In genomic region chr8:115589076-115589475, GRCm38 (mm10) we compare ENCODE assay signal across 22 mouse cellular contexts.
A peak's percentile ranks its signal among the peaks of the same experiment; 100 is the strongest.
DNase-seq lines count a peak whose midpoint lies in the region; ATAC-seq and TF ChIP-seq lines count a peak whose summit lies in the region.
"Had no signal": no experiment of that assay in that cellular context is flagged by ENCODE, and none has a peak within 500 bp of the region (broad histone marks: within the 10 kb centered on the region; RNA-seq: fewer than 3 reads in every experiment).

No protein-coding gene starts in this region.

- no peak for DNase-seq in embryonic facial prominence, embryonic 10.5 days (ENCODE audit: low spot score)
- peak; percentile 2 for DNase-seq in MEL (ENCODE audit: low read depth, low spot score)
- no peak for DNase-seq in spleen, postnatal 10 days (ENCODE audit: low spot score in 2 of 2)
- DNase-seq in lung, postnatal 14 days, result no peak
- DNase-seq: adrenal gland, adult 2 months; adrenal gland, postnatal 10 days; adrenal gland, postnatal 25 days; B cell, adult 2 months; cerebellum, adult 11 months; cerebellum, adult 18-20 months; cerebellum, adult 8-10 months; cerebellum, adult 9-11 months; cerebellum, postnatal 14 days; cerebellum, postnatal 36 days; embryo, embryonic 11 days; forebrain, postnatal 0 days had no signal

- peak overlapping the region; percentile 24; the same call in 1 of the 2 replicates for H3K9ac ChIP-seq in embryonic facial prominence, embryonic 12.5 days
- H3K9ac ChIP-seq in MEL (ENCODE audit: control insufficient read depth, low read depth, low read length, poor library complexity, severe bottlenecking), result no peak overlapping the region
- H3K9ac ChIP-seq: forebrain, embryonic 13.5 days; forebrain, embryonic 15.5 days; forebrain, postnatal 0 days had no signal

- H3K27me3 ChIP-seq in embryonic facial prominence, embryonic 12.5 days, result no peaks in the 10 kb centered on the region
- no peaks in the 10 kb centered on the region for H3K27me3 ChIP-seq in embryonic facial prominence, embryonic 10.5 days (replicated peaks; ENCODE audit: low read depth, poor library complexity, severe bottlenecking)
- H3K27me3 ChIP-seq in MEL (ENCODE audit: control insufficient read depth in 1 of 2, insufficient read depth in 2 of 2, low read length in 2 of 2), result no peaks in the 10 kb centered on the region
- H3K27me3 ChIP-seq: forebrain, embryonic 13.5 days; forebrain, embryonic 15.5 days had no signal

- TF ChIP-seq EP300 in MEL (IDR thresholded peaks at IDR 0.05; ENCODE audit: low read depth in 1 of 2, low read length in 2 of 2), result no peak

- H3K27ac ChIP-seq in embryonic facial prominence, embryonic 12.5 days, result no peak overlapping the region
- no peak overlapping the region for H3K27ac ChIP-seq in embryonic facial prominence, embryonic 10.5 days (replicated peaks)
- no peak overlapping the region for H3K27ac ChIP-seq in MEL (ENCODE audit: control insufficient read depth, low read depth, low read length)
- H3K27ac ChIP-seq: forebrain, embryonic 13.5 days; forebrain, embryonic 15.5 days had no signal

- no peak for TF ChIP-seq CTCF in MEL (IDR thresholded peaks at IDR 0.05 in 2 of 3, conservative IDR thresholded peaks at IDR 0.05 in 1 of 3; ENCODE audit: control insufficient read depth in 1 of 3, insufficient read depth in 1 of 3, low read depth in 2 of 3, low read length in 3 of 3, poor library complexity in 1 of 3, severe bottlenecking in 1 of 3)

- H3K4me3 ChIP-seq in embryonic facial prominence, embryonic 12.5 days, result no peak overlapping the region
- H3K4me3 ChIP-seq in embryonic facial prominence, embryonic 10.5 days, result no peak overlapping the region
- H3K4me3 ChIP-seq in MEL (ENCODE audit: control insufficient read depth in 1 of 2, insufficient read depth in 1 of 2, low read depth in 2 of 2, low read length in 2 of 2), result no peak overlapping the region
- H3K4me3 ChIP-seq: forebrain, embryonic 13.5 days; forebrain, embryonic 15.5 days had no signal

- ATAC-seq in embryonic facial prominence, embryonic 12.5 days (ENCODE audit: insufficient number of reproducible peaks, insufficient read depth, low FRiP score, low TSS enrichment), result no peak
- ATAC-seq in megakaryocyte progenitor cell, adult 5-6 weeks (replicated peaks; ENCODE audit: poor library complexity), result peak; percentile 50; the same call in 1 of the 2 replicates
- ATAC-seq: CD4-positive, CD25-positive, alpha-beta regulatory T cell, adult 4 months; forebrain, embryonic 13.5 days; forebrain, embryonic 15.5 days; forebrain, postnatal 0 days had no signal

- H3K9me3 ChIP-seq in embryonic facial prominence, embryonic 12.5 days, result no peaks in the 10 kb centered on the region
- H3K9me3 ChIP-seq in embryonic facial prominence, embryonic 10.5 days, result no peaks in the 10 kb centered on the region
- no peaks in the 10 kb centered on the region for H3K9me3 ChIP-seq in MEL (replicated peaks; ENCODE audit: insufficient read depth, low read length)
- H3K9me3 ChIP-seq: forebrain, embryonic 13.5 days; forebrain, embryonic 15.5 days had no signal

- no peak for TF ChIP-seq RAD21 in MEL (IDR thresholded peaks at IDR 0.05; ENCODE audit: low read depth, low read length)

- no peaks in the 10 kb centered on the region for H3K36me3 ChIP-seq in embryonic facial prominence, embryonic 12.5 days
- no peaks in the 10 kb centered on the region for H3K36me3 ChIP-seq in embryonic facial prominence, embryonic 10.5 days (replicated peaks)
- no peaks in the 10 kb centered on the region for H3K36me3 ChIP-seq in MEL (ENCODE audit: control insufficient read depth in 1 of 2, insufficient read depth in 2 of 2, low read length in 2 of 2)
- H3K36me3 ChIP-seq: forebrain, embryonic 15.5 days; G1E had no signal

- no peak overlapping the region for H3K4me2 ChIP-seq in embryonic facial prominence, embryonic 12.5 days (replicated peaks)
- H3K4me2 ChIP-seq: forebrain, embryonic 13.5 days; forebrain, embryonic 15.5 days had no signal

- H3K4me1 ChIP-seq in embryonic facial prominence, embryonic 12.5 days, result no peaks in the 10 kb centered on the region
- no peaks in the 10 kb centered on the region for H3K4me1 ChIP-seq in embryonic facial prominence, embryonic 10.5 days
- H3K4me1 ChIP-seq in MEL (ENCODE audit: control insufficient read depth in 1 of 2, insufficient read depth in 2 of 2, low read length in 2 of 2), result no peaks in the 10 kb centered on the region
- H3K4me1 ChIP-seq: forebrain, embryonic 13.5 days; forebrain, embryonic 15.5 days had no signal

- 87% methylated on average over 2 of the region's 2 CpGs for WGBS in embryonic facial prominence, embryonic 12.5 days
- 95% methylated on average over 2 of the region's 2 CpGs for WGBS in embryonic facial prominence, embryonic 10.5 days

- TF ChIP-seq POLR2A in MEL (IDR thresholded peaks at IDR 0.05; ENCODE audit: control insufficient read depth in 1 of 2, insufficient read depth in 1 of 2, low read depth in 1 of 2, low read length in 2 of 2, poor library complexity in 1 of 2), result no peak

- no peaks in the 10 kb centered on the region for H3K79me2 ChIP-seq in MEL (ENCODE audit: control insufficient read depth, insufficient read depth, low read length, poor library complexity)

TF ChIP-seq in MEL, 35 proteins besides CTCF, POLR2A, EP300 and RAD21:
- no peak for TF ChIP-seq TBP (IDR thresholded peaks at IDR 0.05; ENCODE audit: low read depth, low read length)
- no peak for TF ChIP-seq SMC3 (IDR thresholded peaks at IDR 0.05; ENCODE audit: low read depth, low read length)
- TF ChIP-seq GABPA (IDR thresholded peaks at IDR 0.05; ENCODE audit: low read depth, low read length), result no peak
- no peak for TF ChIP-seq GATA1 (IDR thresholded peaks at IDR 0.05; ENCODE audit: low read depth, low read length)
- no peak for TF ChIP-seq HCFC1 (IDR thresholded peaks at IDR 0.05; ENCODE audit: low read depth, low read length)
- no peak for TF ChIP-seq CHD1 (IDR thresholded peaks at IDR 0.05; ENCODE audit: low read depth, low read length)
- no peak for TF ChIP-seq NRF1 (IDR thresholded peaks at IDR 0.05; ENCODE audit: insufficient read depth, low read depth, low read length, poor library complexity, severe bottlenecking)
- no peak for TF ChIP-seq MXI1 (IDR thresholded peaks at IDR 0.05; ENCODE audit: low read depth, low read length)
- no peak for TF ChIP-seq ZC3H11A (IDR thresholded peaks at IDR 0.05; ENCODE audit: low read depth, low read length)
- no peak for TF ChIP-seq MAFK (IDR thresholded peaks at IDR 0.05; ENCODE audit: borderline replicate concordance, low read depth, low read length)
- TF ChIP-seq SIN3A (IDR thresholded peaks at IDR 0.05; ENCODE audit: low read length), result no peak
- TF ChIP-seq ETS1 (IDR thresholded peaks at IDR 0.05; ENCODE audit: low read depth, low read length), result no peak
- no peak for TF ChIP-seq KAT2A (conservative IDR thresholded peaks at IDR 0.05; ENCODE audit: low read depth, low read length)
